ENCODE assay signal across 31 mouse cellular contexts in the genomic region with DNA sequence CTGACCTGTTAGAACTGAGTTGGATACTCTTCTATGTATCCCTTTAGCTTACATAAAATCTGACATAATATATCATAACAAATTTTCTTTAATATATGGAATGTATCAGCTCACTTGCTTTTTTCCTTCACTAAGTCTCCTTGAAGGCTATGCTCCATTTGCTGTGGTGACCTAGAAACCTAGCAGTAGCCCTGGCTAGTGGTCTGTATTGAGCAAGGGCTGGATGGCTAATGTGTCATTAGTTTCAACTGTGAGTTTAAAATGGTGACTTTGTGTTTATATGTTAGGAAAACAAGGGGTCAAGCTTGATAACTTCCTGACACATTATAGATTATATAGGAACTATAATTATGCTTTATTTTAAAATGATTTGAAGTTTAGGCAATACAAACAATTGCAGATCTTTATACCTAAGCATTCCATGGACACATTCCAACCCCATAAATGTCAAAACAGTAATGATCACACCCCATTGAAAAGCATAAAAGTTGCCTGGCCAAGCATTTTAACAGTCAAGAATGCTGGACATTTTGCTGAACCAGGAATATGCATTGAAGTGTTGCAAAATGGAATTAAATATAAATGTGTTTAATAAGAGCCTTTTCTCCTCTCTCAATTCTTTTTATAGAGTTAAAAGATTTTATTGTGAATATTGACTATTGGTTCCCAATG. TPM values are rescaled to one million over a fixed set of nuclear protein-coding genes. Genes with fewer than 3 reads are reported as not detected.
"Had no signal": no experiment of that assay in that cellular context is flagged by ENCODE, and none has a peak within 500 bp of the region (broad histone marks: within the 10 kb centered on the region; RNA-seq: fewer than 3 reads in every experiment).

No protein-coding gene starts in this region.

- H3K9ac ChIP-seq: embryonic facial prominence, embryonic 12.5 days; embryonic facial prominence, embryonic 13.5 days; embryonic facial prominence, embryonic 15.5 days; forebrain, embryonic 12.5 days; forebrain, embryonic 13.5 days; forebrain, embryonic 15.5 days; forebrain, postnatal 0 days had no signal

- H3K27me3 ChIP-seq: embryonic facial prominence, embryonic 12.5 days; embryonic facial prominence, embryonic 13.5 days; embryonic facial prominence, embryonic 15.5 days; forebrain, embryonic 12.5 days; forebrain, embryonic 13.5 days; forebrain, embryonic 15.5 days had no signal

- H3K36me3 ChIP-seq: embryonic facial prominence, embryonic 10.5 days; embryonic facial prominence, embryonic 12.5 days; embryonic facial prominence, embryonic 13.5 days; embryonic facial prominence, embryonic 15.5 days; forebrain, embryonic 10.5 days; forebrain, embryonic 12.5 days; forebrain, embryonic 15.5 days had no signal

- DNase-seq: cerebellum, adult 2 months; cerebellum, adult 8-10 months; cerebellum, adult 9-10 months; cerebellum, adult 9-11 months; cerebellum, postnatal 10 days; cerebellum, postnatal 14 days; cerebellum, postnatal 25 days; cerebellum, postnatal 36 days; embryo, embryonic 11 days; forebrain, postnatal 0 days; gastrocnemius, adult 2 months; gastrocnemius, postnatal 10 days; gastrocnemius, postnatal 14 days; gastrocnemius, postnatal 25 days; gastrocnemius, postnatal 36 days; heart, adult 11 months; heart, adult 18-20 months had no signal

- H3K27ac ChIP-seq: embryonic facial prominence, embryonic 10.5 days; embryonic facial prominence, embryonic 12.5 days; embryonic facial prominence, embryonic 13.5 days; embryonic facial prominence, embryonic 15.5 days; forebrain, embryonic 10.5 days; forebrain, embryonic 12.5 days; forebrain, embryonic 13.5 days; forebrain, embryonic 15.5 days; gastrocnemius, adult 2 months had no signal

- H3K4me2 ChIP-seq: embryonic facial prominence, embryonic 12.5 days; embryonic facial prominence, embryonic 13.5 days; embryonic facial prominence, embryonic 15.5 days; forebrain, embryonic 12.5 days; forebrain, embryonic 13.5 days; forebrain, embryonic 15.5 days had no signal

- H3K4me1 ChIP-seq: embryonic facial prominence, embryonic 10.5 days; embryonic facial prominence, embryonic 12.5 days; embryonic facial prominence, embryonic 13.5 days; embryonic facial prominence, embryonic 15.5 days; forebrain, embryonic 10.5 days; forebrain, embryonic 12.5 days; forebrain, embryonic 13.5 days; forebrain, embryonic 15.5 days had no signal

- ATAC-seq: forebrain, embryonic 13.5 days; forebrain, embryonic 14.5 days; forebrain, embryonic 15.5 days; forebrain, embryonic 16.5 days; forebrain, postnatal 0 days had no signal

- H3K4me3 ChIP-seq: embryonic facial prominence, embryonic 10.5 days; embryonic facial prominence, embryonic 12.5 days; embryonic facial prominence, embryonic 13.5 days; embryonic facial prominence, embryonic 15.5 days; erythroblast, embryonic 14.5 days; forebrain, embryonic 10.5 days; forebrain, embryonic 12.5 days; forebrain, embryonic 13.5 days; forebrain, embryonic 15.5 days; gastrocnemius, adult 2 months had no signal

- H3K9me3 ChIP-seq: embryonic facial prominence, embryonic 10.5 days; embryonic facial prominence, embryonic 12.5 days; embryonic facial prominence, embryonic 13.5 days; embryonic facial prominence, embryonic 15.5 days; forebrain, embryonic 10.5 days; forebrain, embryonic 12.5 days; forebrain, embryonic 13.5 days; forebrain, embryonic 15.5 days had no signal

RNA-seq across cellular contexts. Expression of a gene that starts 17.7 kb away (rescaled TPM):
- polyA plus RNA-seq: cerebellum, adult 2 months; cortical plate, adult 2 months; embryonic facial prominence, embryonic 13.5 days; embryonic facial prominence, embryonic 14.5 days; embryonic facial prominence, embryonic 15.5 days; erythroblast, embryonic 14.5 days; forebrain, embryonic 12.5 days; forebrain, embryonic 16.5 days; frontal cortex, adult 2 months had no signal
